Mouse (Mus musculus) left cerebral cortex, postnatal 10 days (tissue): ENCODE results near the gene Dnajc6. TPM values are rescaled to one million over a fixed set of nuclear protein-coding genes. Genes with fewer than 3 reads are reported as not detected.

Experiments
- DNase-seq, 2 experiments: peaks; one replicate each; pipeline ENCODE4 v3.0.0; 2021 to 2022; ENCODE audit warnings: low spot score in 2 of 2, mixed read lengths in 1 of 2; ENCODE audit errors: extremely low spot score in 1 of 2
- intact Hi-C: fragments of 180-260 bp; cut with DNase I; formaldehyde crosslinking; loops from one replicate; pipeline ENCODE4 v1.15.1; 2025
- total RNA-seq, 2 experiments: library from RNA; stranded (reverse); gene quantifications; 2 replicates each; pipeline ENCODE4 v1.2.3; 2021

Gene Dnajc6
- total RNA-seq, 2 experiments from 2014 or later, result 278 to 284 TPM

DNA sequence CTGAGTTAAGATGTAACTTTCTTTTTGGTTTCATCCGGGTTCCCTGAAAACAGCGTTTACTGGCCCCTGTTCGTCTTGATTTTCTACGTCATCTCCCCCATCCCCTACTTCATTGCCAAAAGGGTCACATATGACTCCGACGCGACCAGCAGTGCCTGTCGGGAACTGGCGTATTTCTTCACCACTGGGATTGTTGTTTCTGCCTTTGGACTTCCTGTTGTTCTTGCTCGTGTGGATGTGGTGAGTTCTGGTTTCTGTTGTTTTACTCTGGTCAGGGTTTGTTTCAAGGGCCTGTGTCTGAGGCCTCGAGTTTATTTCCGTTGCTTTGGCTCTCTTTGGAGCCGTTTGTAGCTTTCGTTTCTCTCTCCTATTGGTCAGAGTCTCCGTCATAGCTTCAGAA is 159.6 kb downstream of the Dnajc6 start:
- DNase-seq, result peak in 1 of 2 experiments; percentile 35
- intact Hi-C loops, result loop anchor here (2.0 to 5.0 kb wide), 2 partner anchors 343 to 1001 kb away; no protein-coding TSS in a partner anchor

DNA sequence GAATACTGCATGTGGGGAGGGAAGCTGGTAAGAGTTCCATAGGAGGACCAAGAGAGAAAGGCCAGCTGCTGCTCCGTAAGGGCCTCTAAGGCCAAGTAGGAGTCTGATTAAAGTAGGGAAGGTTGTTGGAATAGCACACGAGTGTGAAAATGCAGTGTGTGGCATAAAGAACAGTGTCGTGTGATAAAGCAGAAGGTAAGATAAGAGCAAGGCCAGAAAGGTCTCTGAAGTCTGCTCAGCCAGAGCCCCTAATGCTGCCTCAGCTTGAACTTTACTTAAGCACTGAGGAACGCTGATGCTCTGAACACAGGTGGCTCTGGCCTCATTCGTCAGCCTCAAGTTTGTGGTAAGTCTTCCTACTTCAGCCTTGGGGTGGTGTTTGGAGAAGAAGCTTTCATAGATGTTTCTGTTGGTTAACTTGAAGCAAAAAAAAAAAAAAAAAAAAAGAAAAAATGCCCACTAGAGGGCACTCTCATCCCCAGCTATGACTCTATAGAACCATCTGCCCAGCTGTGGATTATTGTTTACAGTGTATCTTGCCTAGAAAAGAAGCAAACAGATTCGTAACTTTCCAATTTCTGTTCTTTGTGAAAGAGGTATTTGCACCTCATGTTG is 160.6 kb downstream of the Dnajc6 start:
- intact Hi-C loops, result loop anchor here (2.0 to 5.0 kb wide), 2 partner anchors 342 to 1000 kb away; no protein-coding TSS in a partner anchor
- no peak for DNase-seq

DNA sequence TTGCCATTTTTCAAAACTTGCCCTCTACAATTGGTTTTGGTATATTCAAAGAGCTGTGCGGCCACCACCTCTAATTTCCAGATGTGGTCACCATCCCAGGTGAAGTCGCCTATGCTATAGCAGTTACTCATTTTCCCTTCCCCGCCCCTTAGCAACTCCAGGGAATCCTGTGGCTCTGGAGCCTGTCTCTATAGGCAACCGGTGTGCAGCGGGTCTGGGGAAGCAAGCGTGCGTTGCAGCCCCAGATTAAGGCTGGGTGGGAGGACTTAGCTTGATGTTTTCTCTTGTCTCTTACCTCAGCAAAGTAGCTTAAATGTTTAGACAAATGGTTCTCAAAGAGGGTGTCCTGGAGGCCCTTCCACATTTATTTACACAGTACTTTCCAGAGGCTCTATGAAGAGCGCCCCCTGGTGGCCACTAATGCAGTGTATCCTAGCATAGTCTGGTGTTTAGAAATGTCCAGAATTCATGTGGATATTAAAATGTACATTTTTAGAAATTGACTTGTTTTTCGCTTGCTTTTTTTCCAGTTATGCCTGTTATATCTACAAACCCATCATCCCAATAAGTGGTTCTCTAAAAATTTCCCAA is 167.8 kb downstream of the Dnajc6 start:
- intact Hi-C loops, result no loop called here
- DNase-seq, result peak in 1 of 2 experiments; percentile 47

DNA sequence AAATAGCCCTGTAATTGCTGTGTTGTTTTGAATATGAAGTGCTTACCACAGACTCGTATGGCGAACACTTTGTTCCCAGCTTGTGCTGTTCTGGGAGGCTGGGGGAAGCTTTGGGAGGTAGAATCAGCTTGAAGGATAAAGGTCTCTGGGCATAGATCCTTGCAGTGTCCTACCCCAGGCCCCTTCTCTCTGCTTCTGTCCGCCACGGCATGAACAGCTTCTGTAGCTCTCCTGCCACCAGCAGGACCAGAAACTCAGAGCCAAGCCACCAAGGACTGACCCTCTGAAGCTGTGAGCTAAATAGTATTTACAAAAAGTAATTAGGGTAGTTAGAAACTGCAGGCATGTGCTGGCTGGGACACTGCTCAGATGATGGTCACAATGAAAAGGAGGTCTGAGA is 168.3 kb downstream of the Dnajc6 start:
- DNase-seq, result no peak
- intact Hi-C loops, result no loop called here

DNA sequence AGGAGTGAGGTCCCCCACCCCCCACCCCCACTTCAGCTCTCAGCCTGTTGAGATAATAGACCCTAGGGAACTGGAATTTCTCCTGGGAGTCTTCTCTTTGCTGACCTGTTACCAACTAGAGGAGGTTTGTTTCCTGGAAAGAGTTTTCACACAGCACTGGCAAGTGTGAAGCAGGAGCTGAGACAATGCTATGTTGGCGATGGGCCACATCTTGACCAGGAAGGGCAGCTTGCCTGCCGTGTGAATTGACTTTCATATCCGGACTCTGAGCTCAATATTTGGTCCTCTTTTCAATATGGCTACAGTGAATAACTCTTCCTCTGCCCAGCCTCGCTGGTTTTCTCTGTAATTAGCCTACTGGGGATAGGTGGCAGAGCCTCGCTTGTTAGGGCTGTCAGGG is 172.7 kb downstream of the Dnajc6 start:
- DNase-seq, result no peak
- intact Hi-C loops, result no loop called here

DNA sequence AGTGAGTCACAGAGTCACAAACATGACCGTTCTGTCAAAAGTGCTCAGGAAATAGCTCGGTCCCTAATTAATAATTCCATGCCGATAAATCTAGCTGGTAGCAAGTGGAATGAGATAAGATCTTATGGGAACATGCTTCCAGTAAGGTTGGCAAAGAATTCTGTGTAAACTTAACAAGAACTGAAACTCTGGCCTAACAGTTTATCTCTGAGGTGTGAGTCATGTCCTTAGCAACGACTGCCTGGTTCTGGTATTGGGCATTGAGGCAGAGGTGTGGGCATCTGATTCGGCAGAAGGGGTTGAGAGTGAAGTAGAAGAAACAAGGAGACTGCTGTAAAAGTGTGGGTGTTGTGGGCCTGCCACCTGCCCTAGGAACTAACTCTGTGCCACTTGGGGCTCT is 173.4 kb downstream of the Dnajc6 start:
- intact Hi-C loops, result no loop called here
- no peak for DNase-seq

DNA sequence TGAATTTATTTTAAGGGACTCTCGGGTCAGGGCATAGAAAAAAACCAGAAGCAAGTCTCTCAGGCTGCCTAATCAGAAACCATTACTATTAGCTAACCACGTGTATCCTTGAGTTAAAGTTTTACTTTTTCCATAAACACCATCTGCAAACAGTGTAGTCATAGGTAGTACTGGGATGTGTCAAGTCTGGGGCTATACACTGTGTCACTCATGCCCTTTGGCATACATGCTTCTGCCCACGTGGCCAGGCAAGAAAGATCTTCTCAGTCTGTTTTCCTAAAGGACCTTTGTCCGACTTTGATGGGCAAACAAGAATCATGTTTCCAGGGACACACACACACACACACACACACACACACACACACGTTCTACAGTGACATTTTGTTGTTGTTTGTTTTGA is 178.3 kb downstream of the Dnajc6 start:
- no peak for DNase-seq
- intact Hi-C loops, result no loop called here

DNA sequence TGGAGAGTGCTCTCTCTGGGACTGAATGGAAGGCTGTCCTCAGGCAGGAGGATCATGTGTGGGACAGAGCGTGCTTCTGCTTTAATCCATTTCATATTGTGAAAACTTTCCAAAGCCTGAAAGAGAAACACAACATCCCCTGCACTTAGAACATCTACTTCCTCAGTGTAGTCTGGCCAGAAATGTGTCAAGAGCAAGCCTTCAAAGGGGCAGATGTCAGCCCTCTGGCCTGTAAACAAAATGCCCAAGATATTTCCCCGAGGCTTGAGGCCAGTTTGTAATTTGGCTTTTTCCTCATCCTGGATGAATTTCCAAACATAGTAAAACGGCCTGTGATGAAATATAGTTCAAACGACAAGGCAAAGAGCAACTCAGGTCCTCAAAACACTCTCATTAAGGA is 179.3 kb downstream of the Dnajc6 start:
- no peak for DNase-seq

DNA sequence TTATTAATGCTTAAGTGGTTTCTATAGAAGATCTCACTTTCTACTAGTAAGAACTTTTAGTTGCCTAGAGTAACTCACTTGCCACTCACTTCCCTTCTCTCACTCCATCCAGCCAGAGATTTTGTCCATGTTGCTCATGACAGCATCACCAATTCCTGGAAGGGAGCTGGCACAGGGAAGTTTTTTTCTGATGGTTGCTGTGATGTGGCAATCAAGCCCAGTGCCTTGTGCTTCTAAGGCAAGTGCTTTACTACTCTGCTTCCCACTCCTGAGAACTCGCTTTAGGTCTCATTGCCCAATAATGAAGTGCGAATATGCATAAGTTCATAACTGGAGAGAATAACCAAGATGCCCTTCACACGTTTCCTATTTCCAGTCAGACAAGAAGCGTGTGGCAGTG is 186.2 kb downstream of the Dnajc6 start:
- no peak for DNase-seq
- intact Hi-C loops, result no loop called here

More for the DNA sequence above, 179.3 kb downstream of the Dnajc6 start:
- intact Hi-C loops, result no loop called here

DNA sequence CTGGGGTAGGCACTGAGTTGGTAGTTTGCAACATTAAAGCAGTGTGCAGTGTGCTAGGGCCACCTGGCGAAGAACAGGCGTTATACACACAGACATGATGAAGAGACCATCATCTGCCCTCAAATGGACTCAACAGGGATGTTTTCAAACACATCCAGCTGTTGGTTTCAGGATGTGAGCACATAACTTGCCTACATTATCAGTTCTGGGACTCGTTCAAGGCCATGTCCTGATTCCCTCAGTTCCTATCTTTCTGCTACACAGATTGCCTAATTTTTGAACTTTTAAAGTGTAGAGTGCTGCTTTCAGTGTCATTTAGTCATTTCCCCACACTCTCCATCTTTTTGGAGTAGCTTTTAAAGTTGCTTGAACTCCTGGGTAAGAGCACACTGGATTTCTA is 186.6 kb downstream of the Dnajc6 start:
- DNase-seq, result no peak
- intact Hi-C loops, result no loop called here

DNA sequence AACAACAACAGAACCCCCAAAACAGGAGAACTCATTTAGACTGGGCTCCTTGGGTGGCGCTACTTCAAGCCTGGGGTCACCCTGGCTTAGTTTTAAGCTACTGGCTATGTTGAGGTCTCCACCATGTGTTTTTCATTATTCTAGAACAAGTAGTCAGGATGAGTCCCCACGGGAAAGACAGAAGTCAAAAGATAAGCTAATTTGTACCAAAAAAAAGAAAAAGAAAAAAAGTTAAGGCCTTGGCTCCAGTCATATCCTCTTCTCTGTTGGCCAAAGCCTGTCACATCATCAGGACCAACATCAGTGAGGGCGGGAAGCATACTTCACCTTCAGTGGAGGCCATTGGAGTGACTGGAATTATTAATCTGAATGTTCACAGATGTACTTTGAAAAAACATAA is 188.4 kb downstream of the Dnajc6 start:
- intact Hi-C loops, result no loop called here
- no peak for DNase-seq

DNA sequence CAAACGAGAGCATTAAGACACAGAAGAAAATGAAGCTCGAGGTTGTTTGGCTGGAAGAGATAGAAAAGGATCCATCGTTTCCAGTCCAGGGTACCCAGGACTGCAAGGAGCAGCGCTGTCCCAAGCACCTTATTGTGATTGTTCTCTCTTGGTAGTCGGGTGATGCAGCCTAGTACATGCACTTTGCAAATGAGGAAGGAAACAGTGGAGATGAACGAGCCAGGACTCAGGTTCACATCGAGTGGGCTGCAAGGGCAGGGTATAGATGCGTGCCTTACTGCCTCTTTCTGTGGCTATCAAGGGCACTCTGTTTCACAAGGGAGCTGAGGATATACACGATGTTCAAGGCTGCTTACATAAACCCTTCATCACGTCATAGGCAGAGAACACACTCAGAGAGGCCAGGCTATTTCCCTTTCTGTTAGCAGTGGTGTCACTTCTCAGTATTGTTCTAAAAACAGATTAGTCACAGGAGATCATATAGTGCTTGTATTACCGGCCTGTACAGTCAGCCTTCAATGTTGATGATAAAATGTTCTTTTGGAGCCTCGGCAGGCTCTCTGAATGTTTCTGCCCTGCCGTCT is 189.9 kb downstream of the Dnajc6 start:
- intact Hi-C loops, result no loop called here
- no peak for DNase-seq

DNA sequence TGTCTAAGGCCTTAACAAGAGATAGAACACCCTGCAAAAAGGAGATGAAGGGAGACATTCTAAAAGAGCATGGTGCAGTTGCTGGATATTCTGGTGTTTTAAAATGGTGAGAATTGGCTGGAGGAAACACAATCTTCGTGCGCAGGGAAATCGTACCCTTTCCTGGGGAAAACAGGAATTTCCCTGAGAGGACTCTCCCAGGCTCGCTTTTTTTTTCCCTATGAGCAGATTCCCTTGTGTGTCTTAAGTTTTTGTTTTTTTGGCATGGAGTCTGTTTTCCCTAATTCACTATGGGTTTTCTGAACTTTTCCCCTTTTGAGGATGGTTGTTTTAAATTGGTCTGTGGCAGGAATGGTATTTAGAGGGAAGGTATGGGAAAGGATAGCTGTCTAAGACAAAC is 192.8 kb downstream of the Dnajc6 start:
- intact Hi-C loops, result no loop called here
- DNase-seq, result no peak

DNA sequence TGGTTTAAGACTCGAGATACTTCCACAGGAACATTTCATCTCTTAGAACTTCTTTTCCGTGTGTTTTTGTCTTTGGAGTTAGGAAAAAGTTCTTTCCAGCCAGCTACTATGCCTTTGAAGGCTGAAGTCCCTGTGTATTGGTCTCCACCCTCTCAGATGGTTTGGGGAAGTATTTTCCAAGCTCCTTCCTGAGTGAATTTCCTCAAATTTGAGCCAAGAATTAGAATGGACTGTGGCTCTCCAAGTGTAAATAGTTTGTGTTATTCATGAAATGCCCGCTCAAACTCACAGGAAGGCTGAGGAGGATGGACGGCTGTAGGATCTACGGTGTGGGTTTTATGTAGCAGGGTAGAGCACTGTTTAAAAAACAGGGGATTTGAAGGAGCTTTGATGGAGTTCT is 193.2 kb downstream of the Dnajc6 start:
- intact Hi-C loops, result no loop called here
- DNase-seq, result no peak

Other genes with a start within 250 kb of the Dnajc6 start
- 100 to 1,000 TPM; 120 to 126 TPM for gene Jak1, start 231.4 kb upstream of the Dnajc6 start, total RNA-seq
- gene Ak4, start 77.4 kb upstream of the Dnajc6 start, total RNA-seq, result 10 to 100 TPM; 18.7 to 22.0 TPM
- gene Leprot, start 151.1 kb downstream of the Dnajc6 start, total RNA-seq, result 10 to 100 TPM; 27.1 to 28.7 TPM
- 1 to 10 TPM; 4.0 to 5.8 TPM for gene Lepr, start 220.8 kb downstream of the Dnajc6 start, total RNA-seq